Mouse (Mus musculus) stomach, postnatal 0 days (tissue): ENCODE measurements at regions not wholly inside any gene's neighbourhood (a gene's known extent, or its start where the extent isn't known, plus 50 kb on each side); places are given as distances from the start of the nearest gene placed in this dataset.

Experiments
- CTCF ChIP-seq: IDR thresholded peaks from 2 replicates; pipeline ENCODE4 v1.5.1; 2016; ENCODE audit warnings: antibody characterized with exemption, low read depth, mild to moderate bottlenecking, moderate library complexity
- EP300 ChIP-seq: optimal IDR thresholded peaks from 2 replicates; pipeline ENCODE3; 2016; ENCODE audit warnings: antibody characterized with exemption

DNA sequence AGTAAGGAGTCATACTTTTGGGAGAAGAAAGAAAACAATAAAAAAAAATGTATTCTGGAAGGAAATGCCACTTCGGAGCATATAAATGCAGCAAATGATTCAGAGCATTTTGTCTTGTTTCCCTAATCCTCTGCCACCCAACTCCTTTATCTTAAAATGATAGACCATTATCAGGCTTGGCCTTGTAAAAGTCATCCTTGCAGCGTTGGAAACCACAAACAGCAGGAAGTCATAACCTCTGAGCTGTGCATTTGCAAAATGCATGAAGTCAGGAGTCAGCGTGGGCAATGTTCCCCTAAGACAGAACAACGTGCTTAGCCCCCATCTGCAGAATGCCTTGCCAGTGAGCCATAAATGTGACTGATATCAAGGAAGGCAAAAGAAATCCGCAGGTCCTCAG is 80.2 kb upstream of the Abca1 start:
- TF ChIP-seq EP300 (no peak), CTCF (no peak)
